Mouse (Mus musculus): ENCODE data around the gene Fmnl1. TPM values are rescaled to one million over a fixed set of nuclear protein-coding genes. Genes with fewer than 3 reads are reported as not detected.

Gene Fmnl1
- polyA plus RNA-seq, 1 experiment from 2014 or later: 8.6 TPM

Other genes with a start within 250 kb of the Fmnl1 start
- 1.9 and 3.9 TPM in 2 replicates for gene Kif18b, start 246.0 kb upstream of the Fmnl1 start, polyA plus RNA-seq (2015; fragmentation: Nextera tagmentation; extraction: Ambion mirVana)
- 4.4 TPM in 2 replicates for gene C1ql1, start 224.4 kb upstream of the Fmnl1 start, polyA plus RNA-seq (2015; fragmentation: Nextera tagmentation; extraction: Ambion mirVana)
- gene Nmt1, start 142.9 kb upstream of the Fmnl1 start, polyA plus RNA-seq (2015; fragmentation: Nextera tagmentation; extraction: Ambion mirVana): 33.8 and 39.3 TPM in 2 replicates
- 149 and 153 TPM in 2 replicates for gene Dcakd, start 142.8 kb upstream of the Fmnl1 start, polyA plus RNA-seq (2015; fragmentation: Nextera tagmentation; extraction: Ambion mirVana)
- gene Plcd3, start 69.4 kb upstream of the Fmnl1 start, polyA plus RNA-seq (2015; fragmentation: Nextera tagmentation; extraction: Ambion mirVana): 3.2 and 3.4 TPM in 2 replicates
- 9.3 and 10.4 TPM in 2 replicates for gene Acbd4, start 69.4 kb upstream of the Fmnl1 start, polyA plus RNA-seq (2015; fragmentation: Nextera tagmentation; extraction: Ambion mirVana)
- gene Hexim1, start 54.9 kb upstream of the Fmnl1 start, polyA plus RNA-seq (2015; fragmentation: Nextera tagmentation; extraction: Ambion mirVana): 4.3 and 4.5 TPM in 2 replicates
- gene Hexim2, start 38.7 kb upstream of the Fmnl1 start, polyA plus RNA-seq (2015; fragmentation: Nextera tagmentation; extraction: Ambion mirVana): 28.4 and 29.0 TPM in 2 replicates
- 2.1 and 2.3 TPM in 2 replicates for gene 1700023F06Rik, start 37.5 kb downstream of the Fmnl1 start, polyA plus RNA-seq (2015; fragmentation: Nextera tagmentation; extraction: Ambion mirVana)
- gene Spata32, start 47.3 kb downstream of the Fmnl1 start, polyA plus RNA-seq (2015; fragmentation: Nextera tagmentation; extraction: Ambion mirVana): 1.00 and 1.3 TPM in 2 replicates
- gene Map3k14, start 96.4 kb downstream of the Fmnl1 start, polyA plus RNA-seq (2015; fragmentation: Nextera tagmentation; extraction: Ambion mirVana): 3.8 and 5.7 TPM in 2 replicates
- gene Arhgap27, start 192.6 kb downstream of the Fmnl1 start, polyA plus RNA-seq (2015; fragmentation: Nextera tagmentation; extraction: Ambion mirVana): 6.3 and 8.3 TPM in 2 replicates
- 8.2 and 8.9 TPM in 2 replicates for gene Plekhm1, start 241.6 kb downstream of the Fmnl1 start, polyA plus RNA-seq (2015; fragmentation: Nextera tagmentation; extraction: Ambion mirVana)